Mouse (Mus musculus) macrophage (primary cell): ENCODE results near the gene Rbpj. TPM values are rescaled to one million over a fixed set of nuclear protein-coding genes. Genes with fewer than 3 reads are reported as not detected.
A peak's percentile ranks its signal among the peaks of the same experiment; 100 is the strongest.

Experiments
- H3K27ac ChIP-seq: fragments of 350-480 bp; formaldehyde crosslinking; 2 replicates; pipeline ENCODE4 v1.9.0; 2021
- H3K36me3 ChIP-seq: fragments of 350-480 bp; formaldehyde crosslinking; 2 replicates; pipeline ENCODE4 v1.9.0; 2021; ENCODE audit errors: inconsistent target
- H3K4me3 ChIP-seq: fragments of 350-480 bp; formaldehyde crosslinking; 2 replicates; pipeline ENCODE4 v1.9.0; 2021; ENCODE audit errors: inconsistent target
- H3K79me2 ChIP-seq: fragments of 350-480 bp; formaldehyde crosslinking; 2 replicates; pipeline ENCODE4 v1.9.0; 2021; ENCODE audit errors: inconsistent target
- WGBS: methylation state at CpG from one replicate; pipeline ENCODE4 v1.1.7; 2026; ENCODE audit warnings: inconsistent platforms; ENCODE audit not compliant: missing documents; 5-methylcytosine and 5-hydroxymethylcytosine counted together
- polyA plus RNA-seq: library from polyadenylated mRNA; stranded (reverse); fragments of 250-400 nt; gene quantifications from 3 replicates; pipeline ENCODE4 v1.2.4, GENCODE M21; 2018; ENCODE audit warnings: inconsistent platforms

Rbpj gene
- polyA plus RNA-seq, 1 experiment from 2014 or later: 31.2 TPM

GRCm38 (mm10) chr5:53485069-53485628 lies 19.2 kb downstream of the Rbpj start:
- WGBS: 76% methylated on average over 6 of the region's 6 CpGs
- Histone ChIP-seq H3K79me2 (no peaks in the 10 kb centered on the region), H3K4me3 (no peak overlapping the region), H3K36me3 (no peaks in the 10 kb centered on the region), H3K27ac (peak overlapping the region; percentile 51)

DNA sequence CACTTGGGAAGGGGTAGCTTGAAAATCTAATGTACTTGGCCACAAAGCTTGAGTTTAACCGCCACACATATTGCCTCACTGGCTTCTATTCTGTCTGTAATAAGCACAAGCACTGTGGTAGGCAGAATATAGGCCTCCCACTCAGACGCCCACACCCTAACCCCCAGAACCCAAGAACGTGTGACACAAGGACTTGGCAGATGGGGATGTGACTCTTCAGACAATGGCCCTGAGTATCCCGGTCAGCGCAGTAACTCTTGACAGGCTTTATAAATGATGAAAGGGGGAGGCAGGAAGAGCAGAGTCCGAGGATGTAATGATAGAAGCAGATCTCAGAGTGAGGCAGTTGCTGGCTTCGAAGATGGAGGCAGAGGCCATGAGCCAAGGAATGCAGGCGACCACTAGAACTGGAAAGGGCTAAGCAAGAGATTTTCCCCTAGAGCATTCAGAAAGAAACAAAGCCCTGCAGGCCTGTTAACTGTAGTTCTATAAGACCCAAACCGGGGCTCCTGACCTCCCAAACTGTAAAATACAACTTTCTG lies 20.1 kb downstream of the Rbpj start:
- WGBS: 97% methylated on average over 9 of the region's 9 CpGs
- no peaks in the 10 kb centered on the region for H3K36me3 ChIP-seq
- peak overlapping the region; percentile 51; the same call in 1 of the 2 replicates for H3K27ac ChIP-seq
- no peak overlapping the region for H3K4me3 ChIP-seq
- no peaks in the 10 kb centered on the region for H3K79me2 ChIP-seq

DNA sequence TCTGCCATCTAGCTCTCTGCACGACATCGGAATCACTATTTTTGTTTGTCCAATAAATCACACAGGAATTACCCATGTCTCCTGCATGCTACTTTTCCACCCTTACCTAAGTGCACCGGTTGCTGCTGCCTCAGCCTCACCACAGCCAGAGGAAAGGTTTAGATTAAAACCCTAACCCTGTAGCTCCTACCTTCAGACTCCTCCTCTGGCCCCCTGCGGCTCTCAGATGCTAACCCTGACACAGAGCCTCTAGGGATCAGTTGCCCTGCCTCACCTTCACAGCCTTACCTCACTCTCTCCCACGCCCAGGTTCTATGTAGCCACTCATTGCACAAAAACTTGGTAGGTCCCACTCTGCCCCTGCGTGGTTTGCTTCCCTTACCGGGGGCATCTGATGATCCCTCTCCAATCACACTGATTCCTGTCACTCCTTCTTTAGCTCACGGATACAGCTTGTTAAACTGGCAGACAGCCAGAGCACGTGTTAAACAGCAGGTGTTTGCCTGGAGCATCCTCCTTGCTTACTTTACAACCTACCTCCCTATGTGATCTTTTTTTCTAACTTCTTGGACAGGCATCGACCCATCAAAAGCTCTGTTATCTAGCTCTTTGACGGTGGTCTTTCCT lies 21.1 kb downstream of the Rbpj start:
- Histone ChIP-seq H3K79me2 (no peaks in the 10 kb centered on the region), H3K27ac (no peak overlapping the region), H3K36me3 (no peaks in the 10 kb centered on the region), H3K4me3 (no peak overlapping the region)
- WGBS: 87% methylated on average over 11 of the region's 11 CpGs

DNA sequence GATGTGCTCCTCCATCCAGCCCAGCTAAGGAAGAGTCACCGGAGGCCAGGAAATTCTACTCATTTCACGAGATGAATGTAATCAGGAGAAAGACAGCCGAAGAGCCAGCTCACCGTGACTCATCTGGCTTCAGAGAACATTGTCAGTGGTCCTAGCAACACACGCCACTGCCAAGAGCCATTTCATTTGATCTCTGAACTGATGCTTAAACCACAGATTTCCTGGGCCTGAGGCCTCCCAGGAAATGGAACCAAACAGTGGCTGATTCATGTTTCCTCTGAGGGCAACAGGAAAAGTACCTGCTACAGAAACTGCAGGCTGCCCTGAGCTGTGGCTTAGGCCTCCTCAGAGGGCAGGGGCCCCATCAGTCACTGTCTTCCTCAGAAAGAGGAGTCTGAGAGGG lies 24.7 kb downstream of the Rbpj start:
- WGBS: 10% methylated on average over 5 of the region's 5 CpGs
- Histone ChIP-seq H3K4me3 (no peak overlapping the region), H3K27ac (peak overlapping the region; percentile 95), H3K36me3 (no peaks in the 10 kb centered on the region), H3K79me2 (no peaks in the 10 kb centered on the region)

DNA sequence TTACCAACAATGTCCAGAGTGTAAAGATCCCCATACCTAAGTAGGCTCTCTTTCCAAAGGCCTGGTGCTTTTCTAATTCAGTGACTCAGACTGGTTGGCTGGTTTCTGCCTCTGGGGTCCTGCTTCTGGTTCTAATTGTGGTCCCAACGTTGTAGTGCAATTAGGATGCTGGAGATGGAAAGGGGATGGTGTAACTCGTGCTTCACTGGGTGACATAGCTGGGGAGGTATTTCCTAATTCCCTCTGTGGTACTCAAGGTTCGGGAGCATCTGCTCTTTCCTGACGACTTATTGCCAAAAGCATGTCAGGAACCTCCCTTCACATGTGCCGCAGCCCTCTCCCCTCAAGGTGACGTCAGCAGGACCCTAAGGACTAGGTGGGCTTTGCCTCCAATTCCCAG lies 27.8 kb downstream of the Rbpj start:
- Histone ChIP-seq H3K27ac (no peak overlapping the region), H3K4me3 (no peak overlapping the region), H3K79me2 (no peaks in the 10 kb centered on the region), H3K36me3 (no peaks in the 10 kb centered on the region)
- WGBS: 84% methylated on average over 6 of the region's 6 CpGs

- Histone ChIP-seq H3K36me3 (no peaks in the 10 kb centered on the region), H3K79me2 (no peaks in the 10 kb centered on the region), H3K27ac (no peak overlapping the region), H3K4me3 (no peak overlapping the region)
- 95% methylated on average over 17 of the region's 17 CpGs for WGBS
These were observed 28.7 kb downstream of the Rbpj start for GRCm38 (mm10) chr5:53494536-53495159.

- Histone ChIP-seq H3K4me3 (no peak overlapping the region), H3K36me3 (no peaks in the 10 kb centered on the region), H3K27ac (no peak overlapping the region), H3K79me2 (no peaks in the 10 kb centered on the region)
- 93% methylated on average over 9 of the region's 9 CpGs for WGBS
These were observed 31.0 kb downstream of the Rbpj start for GRCm38 (mm10) chr5:53496846-53497549.

GRCm38 (mm10) chr5:53499571-53499970 lies 33.6 kb downstream of the Rbpj start:
- H3K4me3 ChIP-seq: no peak overlapping the region
- no peak overlapping the region for H3K27ac ChIP-seq
- no CpG with 5 or more reads among the region's 3 CpGs for WGBS
- H3K79me2 ChIP-seq: no peaks in the 10 kb centered on the region
- no peaks in the 10 kb centered on the region for H3K36me3 ChIP-seq

DNA sequence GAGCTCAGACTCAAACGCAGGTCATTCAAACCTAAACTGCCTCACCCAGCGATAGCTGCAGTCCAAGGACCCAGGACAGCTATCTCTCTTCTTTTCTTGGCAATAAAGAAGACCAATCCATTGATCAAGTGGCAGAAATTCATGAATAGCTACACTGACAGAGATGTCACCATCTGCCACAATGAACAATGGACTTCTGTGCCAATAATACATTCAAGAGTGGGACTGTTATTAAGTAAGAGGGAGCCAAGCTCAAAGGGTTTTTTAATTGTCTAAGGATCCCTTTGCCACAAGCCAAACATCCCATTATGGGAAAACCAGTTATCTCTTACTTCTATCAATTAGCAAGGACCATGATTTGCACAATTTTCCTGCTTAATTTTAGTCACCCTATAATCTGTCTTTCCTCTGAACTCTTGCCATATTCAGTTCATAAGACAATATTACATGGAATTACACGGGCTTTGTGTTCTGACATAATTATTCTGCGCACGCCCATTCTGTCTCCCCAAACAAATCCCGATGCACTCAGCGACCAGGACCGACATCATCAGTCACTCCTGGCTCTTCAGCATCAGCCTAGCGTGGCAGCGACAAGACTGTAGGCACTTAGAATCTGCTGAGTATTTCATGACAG lies 34.7 kb downstream of the Rbpj start:
- Histone ChIP-seq H3K79me2 (no peaks in the 10 kb centered on the region), H3K4me3 (no peak overlapping the region), H3K36me3 (no peaks in the 10 kb centered on the region), H3K27ac (no peak overlapping the region)
- WGBS: 95% methylated on average over 10 of the region's 10 CpGs

- Histone ChIP-seq H3K27ac (peak overlapping the region; percentile 18), H3K4me3 (no peak overlapping the region)
- WGBS: 64% methylated on average over 2 of the region's 3 CpGs
These were observed 37.3 kb downstream of the Rbpj start for GRCm38 (mm10) chr5:53503261-53503660.

DNA sequence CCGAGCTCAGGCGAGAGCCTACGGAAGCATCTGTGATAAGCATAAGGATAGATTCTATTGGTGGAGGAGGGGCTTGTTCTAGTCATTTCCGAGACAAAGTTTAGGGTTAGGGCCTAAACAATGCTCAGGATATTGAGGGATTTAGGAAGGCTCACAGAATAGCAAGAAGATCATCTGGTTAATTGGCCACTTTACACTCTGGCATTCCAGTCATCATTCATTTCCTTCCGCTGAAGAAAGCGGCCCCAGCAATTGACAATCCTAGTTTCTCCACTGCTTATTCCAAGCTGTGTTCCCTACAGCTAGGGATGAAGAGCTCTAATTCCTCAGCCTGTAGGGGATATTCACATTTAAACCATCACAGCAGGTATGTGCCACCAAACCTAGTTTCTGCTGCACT lies 39.8 kb downstream of the Rbpj start:
- WGBS: 90% methylated on average over 6 of the region's 6 CpGs
- H3K79me2 ChIP-seq: no peaks in the 10 kb centered on the region
- no peak overlapping the region for H3K4me3 ChIP-seq
- H3K36me3 ChIP-seq: no peaks in the 10 kb centered on the region
- no peak overlapping the region for H3K27ac ChIP-seq

More at GRCm38 (mm10) chr5:53503261-53503660, 37.3 kb downstream of the Rbpj start:
- no peaks in the 10 kb centered on the region for H3K36me3 ChIP-seq
- H3K79me2 ChIP-seq: no peaks in the 10 kb centered on the region

GRCm38 (mm10) chr5:53507371-53507770 lies 41.4 kb downstream of the Rbpj start:
- Histone ChIP-seq H3K4me3 (no peak overlapping the region), H3K27ac (no peak overlapping the region), H3K79me2 (no peaks in the 10 kb centered on the region), H3K36me3 (no peaks in the 10 kb centered on the region)
- 87% methylated on average over 5 of the region's 5 CpGs for WGBS

- H3K79me2 ChIP-seq: no peaks in the 10 kb centered on the region
- no peaks in the 10 kb centered on the region for H3K36me3 ChIP-seq
- no peak overlapping the region for H3K4me3 ChIP-seq
- WGBS: 26% methylated on average over 10 of the region's 10 CpGs
- H3K27ac ChIP-seq: peak overlapping the region; percentile 96
These were observed 43.5 kb downstream of the Rbpj start for GRCm38 (mm10) chr5:53509465-53509864.

- WGBS: 88% methylated on average over 2 of the region's 2 CpGs
- H3K4me3 ChIP-seq: no peak overlapping the region
- H3K27ac ChIP-seq: peak overlapping the region; percentile 96
- no peaks in the 10 kb centered on the region for H3K79me2 ChIP-seq
- no peaks in the 10 kb centered on the region for H3K36me3 ChIP-seq
These were observed 44.0 kb downstream of the Rbpj start for GRCm38 (mm10) chr5:53509927-53510326.
